Mouse (Mus musculus): Measurements from ENCODE around the gene Spx.

GRCm38 (mm10) chr6:142453311-142453710, 40.1 kb downstream of the Spx start:
- TF ChIP-seq CTCF (IDR thresholded peaks at IDR 0.05; ENCODE audit: extremely low read depth, insufficient read depth, low read length) (no peak), POLR2A (IDR thresholded peaks at IDR 0.05; ENCODE audit: extremely low read depth, insufficient read depth, low read length) (no peak)

Data from cortical plate, adult 2 months (tissue).